Mouse (Mus musculus) lung, embryonic 15.5 days (tissue): Measurements from ENCODE around the gene Emc8. TPM values are rescaled to one million over a fixed set of nuclear protein-coding genes. Genes with fewer than 3 reads are reported as not detected.

Experiments
- ATAC-seq: fragments of 200-750 bp; cut with Nextera tagmentation; 2 replicates; pipeline ENCODE4 v1.8.0; 2017; ENCODE audit warnings: moderate number of reproducible peaks, borderline replicate concordance; ENCODE audit not compliant: low FRiP score, low TSS enrichment; ENCODE audit errors: extremely low read depth
- H3K27ac ChIP-seq: fragments of 300-500 bp; sonication (generic); 2 replicates; pipeline ENCODE4 v1.5.1; 2015; ENCODE audit warnings: moderate library complexity, mild to moderate bottlenecking, inconsistent platforms
- H3K27me3 ChIP-seq: fragments of 300-500 bp; sonication (generic); 2 replicates; pipeline ENCODE4 v1.6.1; 2015; ENCODE audit warnings: inconsistent platforms
- H3K36me3 ChIP-seq: fragments of 300-500 bp; sonication (generic); 2 replicates; pipeline ENCODE4 v1.6.1; 2015; ENCODE audit warnings: inconsistent platforms
- H3K4me1 ChIP-seq: fragments of 300-500 bp; sonication (generic); 2 replicates; pipeline ENCODE4 v1.6.1; 2015; ENCODE audit warnings: inconsistent platforms
- H3K4me2 ChIP-seq: fragments of 300-500 bp; sonication (generic); 2 replicates; pipeline ENCODE4 v1.6.1; 2015; ENCODE audit warnings: inconsistent platforms, mild to moderate bottlenecking, moderate library complexity
- H3K4me3 ChIP-seq: fragments of 300-500 bp; sonication (generic); 2 replicates; pipeline ENCODE4 v1.5.1; 2015; ENCODE audit warnings: mild to moderate bottlenecking, inconsistent platforms
- H3K9ac ChIP-seq: fragments of 300-500 bp; sonication (generic); 2 replicates; pipeline ENCODE4 v1.6.1; 2015; ENCODE audit warnings: inconsistent platforms
- H3K9me3 ChIP-seq: fragments of 300-500 bp; sonication (generic); 2 replicates; pipeline ENCODE4 v1.6.1; 2016; ENCODE audit warnings: inconsistent platforms
- WGBS: fragments of 180-500 bp; shearing (Covaris S2); methylation state at CpG from one replicate; pipeline ENCODE4 v1.1.7; 2015; 5-methylcytosine and 5-hydroxymethylcytosine counted together
- polyA plus RNA-seq: library from polyadenylated mRNA; unstranded; fragments of >200 nt; fragmentation: Nextera tagmentation; extraction: Ambion mirVana; gene quantifications from 2 replicates; pipeline ENCODE4 v1.2.1, GENCODE M21; 2015

Emc8 gene
- polyA plus RNA-seq, 1 experiment from 2014 or later, result 264 TPM

GRCm38 (mm10) chr8:120665726-120666455 is 2.5 kb downstream of the Emc8 start:
- 63% methylated on average over 3 of the region's 3 CpGs for WGBS
- H3K4me2 ChIP-seq, result peak overlapping the region; percentile 82
- H3K4me3 ChIP-seq, result peak overlapping the region; percentile 81

GRCm38 (mm10) chr8:120664566-120664965 is 3.8 kb downstream of the Emc8 start:
- Histone ChIP-seq H3K27ac (no peak overlapping the region), H3K4me2 (no peak overlapping the region), H3K9ac (no peak overlapping the region), H3K4me3 (no peak overlapping the region), H3K4me1 (peaks cover 38% of the 10 kb centered on the region), H3K36me3 (0 out of 2 replicates have a peak, but pooled peaks cover 3% of the 10 kb centered on the region), H3K27me3 (no peaks in the 10 kb centered on the region), H3K9me3 (no peaks in the 10 kb centered on the region)
- ATAC-seq, result no peak
- 76% methylated on average over 6 of the region's 6 CpGs for WGBS

More at GRCm38 (mm10) chr8:120665726-120666455, 2.5 kb downstream of the Emc8 start:
- Histone ChIP-seq H3K9me3 (no peaks in the 10 kb centered on the region), H3K27me3 (no peaks in the 10 kb centered on the region), H3K36me3 (peaks cover 15% of the 10 kb centered on the region), H3K4me1 (peaks cover 38% of the 10 kb centered on the region), H3K9ac (peak overlapping the region; percentile 88), H3K27ac (no peak overlapping the region)
- ATAC-seq, result no peak

- no peak overlapping the region for H3K27ac ChIP-seq
- no peak for ATAC-seq
- no peak overlapping the region for H3K9ac ChIP-seq
- H3K9me3 ChIP-seq, result no peaks in the 10 kb centered on the region
- no peaks in the 10 kb centered on the region for H3K4me1 ChIP-seq
- 74% methylated on average over 8 of the region's 8 CpGs for WGBS
- no peak overlapping the region for H3K4me2 ChIP-seq
- H3K27me3 ChIP-seq, result no peaks in the 10 kb centered on the region
- no peak overlapping the region for H3K4me3 ChIP-seq
- H3K36me3 ChIP-seq, result peaks cover 51% of the 10 kb centered on the region
Observed at GRCm38 (mm10) chr8:120657415-120657814, 11.0 kb downstream of the Emc8 start.

DNA sequence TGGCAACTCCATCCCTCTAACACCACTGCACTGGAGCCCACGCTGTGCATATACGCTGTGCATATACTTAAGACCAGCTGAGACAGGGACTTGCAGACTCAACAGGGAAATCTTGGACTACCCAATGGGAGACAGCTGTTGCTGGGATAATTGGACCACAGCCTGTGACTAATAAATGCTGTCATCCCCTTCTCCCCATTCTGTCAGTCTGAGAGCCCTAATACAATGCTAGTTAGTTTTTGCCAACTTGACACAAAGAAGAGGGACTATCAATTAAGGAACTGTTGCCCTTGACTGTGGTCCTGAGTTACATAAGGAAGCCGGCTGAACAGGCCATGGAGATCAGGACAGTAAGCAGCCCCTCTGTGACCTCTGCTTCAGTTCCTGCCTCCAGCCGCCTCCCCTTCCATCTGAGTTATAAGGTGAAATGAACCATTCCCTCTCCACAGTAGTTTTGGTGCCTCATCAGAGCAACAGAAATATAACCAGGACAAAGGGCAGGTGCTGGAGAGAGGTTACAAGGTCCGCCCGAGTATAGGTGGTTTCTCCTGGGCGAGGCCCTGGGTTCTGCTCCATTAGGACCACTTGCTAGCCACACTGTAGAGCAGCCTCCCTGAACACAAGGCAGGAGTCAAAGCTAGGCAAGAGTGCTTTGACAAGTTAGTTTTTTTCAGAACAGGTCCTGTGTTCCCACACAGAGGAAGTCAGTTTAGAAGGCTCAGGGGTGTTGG is 11.9 kb downstream of the Emc8 start:
- Histone ChIP-seq H3K9me3 (no peaks in the 10 kb centered on the region), H3K27me3 (no peaks in the 10 kb centered on the region), H3K4me1 (no peaks in the 10 kb centered on the region), H3K4me3 (no peak overlapping the region), H3K36me3 (peaks cover 51% of the 10 kb centered on the region), H3K4me2 (no peak overlapping the region), H3K9ac (no peak overlapping the region), H3K27ac (no peak overlapping the region)
- ATAC-seq, result no peak
- 91% methylated on average over 7 of the region's 7 CpGs for WGBS

DNA sequence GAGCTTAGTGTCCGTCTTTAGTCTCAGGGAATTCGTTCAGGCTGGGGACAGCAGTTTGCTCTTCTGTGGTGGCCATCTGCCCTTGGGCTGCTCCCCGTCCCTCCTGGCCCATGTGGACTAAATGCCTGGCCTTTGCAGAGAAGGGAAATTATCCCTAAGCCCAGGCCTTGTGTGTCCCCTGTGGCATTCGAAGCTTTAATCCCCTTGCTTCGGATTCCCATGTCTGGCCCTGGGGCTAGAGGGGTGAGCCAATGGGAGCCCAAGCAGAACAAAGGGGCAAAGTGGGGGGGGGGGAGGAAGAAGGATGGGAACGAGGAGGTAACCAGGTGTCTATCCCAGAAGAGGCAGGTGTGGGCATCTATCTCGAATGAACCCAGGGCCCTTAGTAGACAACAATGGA is 20.8 kb downstream of the Emc8 start, which contains the start of gene 1190005I06Rik:
Gene 1190005I06Rik, minus strand, starts transcription at position 101 of the 400 bp plus-strand sequence.
- Histone ChIP-seq H3K36me3 (no peaks in the 10 kb centered on the region), H3K9ac (no peak within 1 kb of the TSS), H3K4me3 (no peak within 1 kb of the TSS), H3K27ac (no peak within 1 kb of the TSS), H3K27me3 (no peaks in the 10 kb centered on the region), H3K9me3 (no peaks in the 10 kb centered on the region), H3K4me2 (no peak within 1 kb of the TSS), H3K4me1 (0 out of 2 replicates have a peak, but pooled peaks cover 7% of the 10 kb centered on the region)
- no peak for ATAC-seq
- WGBS, result 55% methylated on average over 7 of the region's 7 CpGs

- 0 out of 2 replicates have a peak overlapping the region, but pooled peaks have one; percentile 12 for H3K27ac ChIP-seq
Observed at GRCm38 (mm10) chr8:120644663-120645062, 23.7 kb downstream of the Emc8 start.

DNA sequence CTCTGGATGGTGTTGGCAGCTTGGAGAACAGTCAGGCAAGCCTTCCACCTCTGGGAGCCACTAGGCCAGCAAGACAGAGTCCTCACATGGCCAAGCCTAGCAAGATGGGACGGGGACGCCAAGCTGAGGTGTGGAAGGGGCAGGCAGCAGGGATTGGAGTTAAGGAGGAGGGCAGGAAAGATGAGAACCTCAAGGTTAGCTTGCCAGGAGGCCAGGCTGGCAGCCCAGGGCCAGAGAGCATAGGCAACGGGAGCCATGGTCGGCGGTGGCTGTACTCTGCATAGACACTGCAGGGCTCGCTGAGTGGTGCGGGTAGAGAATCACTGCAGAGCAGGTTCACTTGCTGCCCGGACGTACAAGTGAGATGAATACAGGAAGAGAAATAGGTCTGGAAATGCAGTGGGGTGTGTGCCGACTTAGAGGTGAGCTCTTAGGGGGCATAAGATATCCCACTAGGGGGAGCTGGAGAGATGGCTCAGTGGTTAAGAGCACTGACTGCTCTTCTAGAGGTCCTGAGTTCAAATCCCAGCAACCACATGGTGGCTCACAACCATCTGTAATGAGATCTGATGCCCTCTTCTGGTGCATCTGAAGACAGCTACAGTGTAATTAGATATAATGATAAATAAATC is 26.2 kb downstream of the Emc8 start:
- WGBS, result 75% methylated on average over 10 of the region's 10 CpGs
- no peak overlapping the region for H3K4me2 ChIP-seq
- no peaks in the 10 kb centered on the region for H3K27me3 ChIP-seq
- no peaks in the 10 kb centered on the region for H3K9me3 ChIP-seq
- H3K36me3 ChIP-seq, result no peaks in the 10 kb centered on the region
- ATAC-seq, result no peak
- no peak overlapping the region for H3K27ac ChIP-seq
- no peak overlapping the region for H3K9ac ChIP-seq
- no peak overlapping the region for H3K4me3 ChIP-seq
- 0 out of 2 replicates have a peak, but pooled peaks cover 7% of the 10 kb centered on the region for H3K4me1 ChIP-seq

More at GRCm38 (mm10) chr8:120644663-120645062, 23.7 kb downstream of the Emc8 start:
- no peak overlapping the region for H3K4me2 ChIP-seq
- 0 out of 2 replicates have a peak, but pooled peaks cover 7% of the 10 kb centered on the region for H3K4me1 ChIP-seq
- H3K36me3 ChIP-seq, result no peaks in the 10 kb centered on the region
- H3K27me3 ChIP-seq, result no peaks in the 10 kb centered on the region
- H3K9ac ChIP-seq, result no peak overlapping the region
- no peak overlapping the region for H3K4me3 ChIP-seq
- WGBS, result 49% methylated on average over 7 of the region's 7 CpGs
- no peaks in the 10 kb centered on the region for H3K9me3 ChIP-seq
- ATAC-seq, result no peak

- Histone ChIP-seq H3K4me3 (no peak overlapping the region), H3K9me3 (no peaks in the 10 kb centered on the region), H3K27me3 (no peaks in the 10 kb centered on the region), H3K36me3 (no peaks in the 10 kb centered on the region), H3K27ac (no peak overlapping the region), H3K9ac (no peak overlapping the region), H3K4me1 (0 out of 2 replicates have a peak, but pooled peaks cover 7% of the 10 kb centered on the region), H3K4me2 (no peak overlapping the region)
- 20% methylated on average over 8 of the region's 8 CpGs for WGBS
- no peak for ATAC-seq
Observed at GRCm38 (mm10) chr8:120641245-120641644, 27.1 kb downstream of the Emc8 start.

GRCm38 (mm10) chr8:120634329-120634839 is 34.0 kb downstream of the Emc8 start:
- peak overlapping the region; percentile 98 for H3K4me2 ChIP-seq
- peaks cover 28% of the 10 kb centered on the region for H3K27me3 ChIP-seq
- H3K4me3 ChIP-seq, result peak overlapping the region; percentile 59
- H3K4me1 ChIP-seq, result peaks cover 21% of the 10 kb centered on the region
- H3K9me3 ChIP-seq, result no peaks in the 10 kb centered on the region
- no peak overlapping the region for H3K27ac ChIP-seq
- H3K9ac ChIP-seq, result peak overlapping the region; percentile 59
- H3K36me3 ChIP-seq, result no peaks in the 10 kb centered on the region
- 1% methylated on average over 40 of the region's 42 CpGs for WGBS
- ATAC-seq, result peak; percentile 36

DNA sequence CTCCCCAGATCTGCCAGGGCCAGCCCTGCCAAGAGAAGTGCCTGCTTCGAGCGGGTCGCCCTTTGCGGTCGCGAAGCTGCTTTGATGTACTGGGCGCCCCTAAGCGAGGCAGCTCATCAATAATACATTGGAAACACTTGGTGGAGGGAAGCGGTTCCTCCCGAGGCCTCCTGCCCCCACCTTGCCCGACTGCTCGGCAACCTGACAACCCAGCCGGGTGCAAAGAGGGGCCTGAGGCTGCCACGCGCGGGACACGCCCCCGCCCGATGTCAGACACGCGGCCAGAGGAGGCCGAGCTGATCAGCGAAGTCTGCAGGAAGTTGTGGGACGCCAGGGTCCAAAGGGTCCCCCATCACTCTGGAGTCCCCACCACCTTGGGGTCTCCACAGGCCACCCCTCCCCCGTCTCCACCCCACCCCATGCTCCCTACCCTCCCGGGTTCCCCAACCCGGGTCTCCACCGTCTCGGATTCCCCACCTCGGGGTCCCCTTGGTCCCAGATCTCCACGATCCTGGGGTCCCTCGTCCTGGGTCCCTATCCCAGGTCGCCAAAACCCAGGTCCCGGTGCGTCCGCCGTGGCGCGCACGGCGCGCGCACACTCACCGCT is 34.6 kb downstream of the Emc8 start:
- Histone ChIP-seq H3K4me1 (peaks cover 21% of the 10 kb centered on the region), H3K4me3 (peak overlapping the region; percentile 59), H3K4me2 (peak overlapping the region; percentile 98), H3K27ac (no peak overlapping the region), H3K9ac (peak overlapping the region; percentile 59), H3K9me3 (no peaks in the 10 kb centered on the region), H3K27me3 (peaks cover 28% of the 10 kb centered on the region), H3K36me3 (no peaks in the 10 kb centered on the region)
- peak; percentile 16 for ATAC-seq
- WGBS, result 1% methylated on average over 44 of the region's 44 CpGs

- Histone ChIP-seq H3K9ac (peak overlapping the region; percentile 59), H3K27ac (no peak overlapping the region), H3K4me2 (peak overlapping the region; percentile 98), H3K36me3 (no peaks in the 10 kb centered on the region), H3K4me3 (peak overlapping the region; percentile 59), H3K9me3 (no peaks in the 10 kb centered on the region), H3K27me3 (peaks cover 28% of the 10 kb centered on the region), H3K4me1 (peaks cover 21% of the 10 kb centered on the region)
- WGBS, result 42% methylated on average over 17 of the region's 17 CpGs
- no peak for ATAC-seq
Observed at GRCm38 (mm10) chr8:120632969-120633664, 35.3 kb downstream of the Emc8 start.
